In the genomic region with DNA sequence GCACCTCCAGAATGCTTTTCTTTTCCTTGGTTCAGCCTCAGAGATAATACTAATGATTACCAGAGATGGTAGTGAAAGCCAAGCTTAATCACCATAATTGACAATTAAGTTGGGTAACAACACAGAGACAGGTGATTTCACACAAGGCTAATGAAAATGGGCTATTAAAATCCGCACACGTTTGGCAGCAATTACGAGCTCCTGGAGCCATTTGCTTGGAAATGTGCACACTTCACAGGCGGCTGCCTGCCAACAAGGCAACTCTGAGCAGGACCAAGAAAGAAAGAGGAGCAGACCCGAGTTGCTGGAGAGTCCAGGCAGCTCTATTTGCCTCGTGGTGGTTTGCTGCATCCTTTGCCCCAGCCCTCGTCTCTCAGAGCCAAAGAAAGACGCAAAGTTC, we compare ENCODE assay signal across 15 mouse cellular contexts.
DNase-seq lines count a peak whose midpoint lies in the region; ATAC-seq lines count a peak whose summit lies in the region.
"Had no signal": no experiment of that assay in that cellular context is flagged by ENCODE, and none has a peak within 500 bp of the region (broad histone marks: within the 10 kb centered on the region; RNA-seq: fewer than 3 reads in every experiment).

No protein-coding gene starts in this region.

- H3K4me3 ChIP-seq in hindbrain, embryonic 14.5 days (replicated peaks; ENCODE audit: low read length), result no peak overlapping the region
- H3K4me3 ChIP-seq in hindbrain, embryonic 12.5 days, result no peak overlapping the region
- H3K4me3 ChIP-seq: embryonic facial prominence, embryonic 12.5 days; erythroblast, embryonic 14.5 days had no signal

- 70% methylated on average over 8 of the region's 8 CpGs for WGBS in hindbrain, embryonic 14.5 days
- WGBS in hindbrain, embryonic 12.5 days, result 77% methylated on average over 8 of the region's 8 CpGs

- H3K27ac ChIP-seq in hindbrain, embryonic 14.5 days, result no peak overlapping the region; the same call in 1 of the 2 replicates
- H3K27ac ChIP-seq in hindbrain, embryonic 12.5 days, result no peak overlapping the region
- H3K27ac ChIP-seq: embryonic facial prominence, embryonic 12.5 days; hindbrain, postnatal 0 days had no signal

- no peak overlapping the region for H3K9ac ChIP-seq in hindbrain, embryonic 14.5 days
- no peak overlapping the region for H3K9ac ChIP-seq in hindbrain, embryonic 12.5 days
- H3K9ac ChIP-seq: embryonic facial prominence, embryonic 12.5 days; liver, postnatal 0 days had no signal

- H3K4me2 ChIP-seq in hindbrain, embryonic 14.5 days (replicated peaks), result no peak overlapping the region
- no peak overlapping the region for H3K4me2 ChIP-seq in hindbrain, embryonic 12.5 days (replicated peaks)
- H3K4me2 ChIP-seq: embryonic facial prominence, embryonic 12.5 days; heart, embryonic 11.5 days had no signal

- ATAC-seq in hindbrain, embryonic 14.5 days (ENCODE audit: low FRiP score), result no peak
- no peak for ATAC-seq in hindbrain, embryonic 12.5 days (ENCODE audit: low FRiP score)
- ATAC-seq: hindbrain, postnatal 0 days; liver, postnatal 0 days had no signal

- no peaks in the 10 kb centered on the region for H3K36me3 ChIP-seq in hindbrain, embryonic 14.5 days (replicated peaks; ENCODE audit: control insufficient read depth, insufficient read depth)
- H3K36me3 ChIP-seq in hindbrain, embryonic 12.5 days, result no peaks in the 10 kb centered on the region
- H3K36me3 ChIP-seq: embryonic facial prominence, embryonic 12.5 days had no signal

- H3K4me1 ChIP-seq in hindbrain, embryonic 14.5 days (replicated peaks; ENCODE audit: control insufficient read depth, insufficient read depth, low read length), result peaks cover 19% of the 10 kb centered on the region
- H3K4me1 ChIP-seq in hindbrain, embryonic 12.5 days, result peaks cover 11% of the 10 kb centered on the region
- H3K4me1 ChIP-seq: embryonic facial prominence, embryonic 12.5 days had no signal

- no peaks in the 10 kb centered on the region for H3K9me3 ChIP-seq in hindbrain, embryonic 14.5 days (ENCODE audit: control insufficient read depth, low read length)
- H3K9me3 ChIP-seq in hindbrain, embryonic 12.5 days (replicated peaks), result no peaks in the 10 kb centered on the region
- H3K9me3 ChIP-seq: embryonic facial prominence, embryonic 12.5 days had no signal

- H3K27me3 ChIP-seq in hindbrain, embryonic 14.5 days (ENCODE audit: control insufficient read depth, insufficient read depth, low read length), result no peaks in the 10 kb centered on the region
- no peaks in the 10 kb centered on the region for H3K27me3 ChIP-seq in hindbrain, embryonic 12.5 days
- H3K27me3 ChIP-seq: embryonic facial prominence, embryonic 12.5 days had no signal

- DNase-seq in hindbrain, embryonic 14.5 days (ENCODE audit: low spot score), result peak; percentile 59
- peak; percentile 40 for DNase-seq in right cerebral cortex, postnatal 4 days
- no peak for DNase-seq in right cerebral cortex, postnatal 14 days
- peak; percentile 13 for DNase-seq in forelimb bud, embryonic 11.5 days (ENCODE audit: low read depth, low spot score)
- no peak for DNase-seq in kidney, postnatal 10 days
- no peak for DNase-seq in spleen, adult 12 weeks (ENCODE audit: low spot score)
- DNase-seq: cerebellum, adult 9-10 months; lung, postnatal 10 days; midbrain, embryonic 14.5 days had no signal

Comparison
In these comparisons a context has a peak if more than half of its experiments do, and no peak if none do; other contexts are left out.
1. DNase-seq: peak in hindbrain, embryonic 14.5 days (single experiment), right cerebral cortex, postnatal 4 days (single experiment) and forelimb bud, embryonic 11.5 days (single experiment); none in right cerebral cortex, postnatal 14 days (single experiment), kidney, postnatal 10 days (single experiment) and spleen, adult 12 weeks (single experiment).